Mouse (Mus musculus) cerebellum, adult 8-10 months (tissue): ENCODE results near the gene Cdc42ep5.

ENCODE experiments used
- DNase-seq: peaks from one replicate; pipeline ENCODE4 v3.0.0; 2022

The Cdc42ep5 gene

GRCm38 (mm10) chr7:4145552-4146190 is 19.0 kb downstream of the Cdc42ep5 start:
- DNase-seq = peak; percentile 60

GRCm38 (mm10) chr7:4144766-4145551 is 19.7 kb downstream of the Cdc42ep5 start:
- peak; percentile 20 for DNase-seq

- DNase-seq = peak; percentile 14
These were observed 20.6 kb downstream of the Cdc42ep5 start for GRCm38 (mm10) chr7:4144046-4144445.

GRCm38 (mm10) chr7:4143506-4143905 is 21.2 kb downstream of the Cdc42ep5 start:
- DNase-seq = no peak

- peak; percentile 31 for DNase-seq
These were observed 21.7 kb downstream of the Cdc42ep5 start for GRCm38 (mm10) chr7:4142796-4143445.

GRCm38 (mm10) chr7:4141648-4142325 is 22.9 kb downstream of the Cdc42ep5 start:
- DNase-seq = peak; percentile 11

- peak; percentile 14 for DNase-seq
These were observed 25.3 kb downstream of the Cdc42ep5 start for GRCm38 (mm10) chr7:4139391-4139790.

GRCm38 (mm10) chr7:4138671-4139070 is 26.0 kb downstream of the Cdc42ep5 start:
- peak; percentile 23 for DNase-seq

- no peak for DNase-seq
These were observed 26.5 kb downstream of the Cdc42ep5 start for GRCm38 (mm10) chr7:4138181-4138580.

- no peak for DNase-seq
These were observed 26.9 kb downstream of the Cdc42ep5 start for GRCm38 (mm10) chr7:4137746-4138145.

- DNase-seq = peak; percentile 99
These were observed 27.7 kb downstream of the Cdc42ep5 start, which contains the start of gene Leng8 for GRCm38 (mm10) chr7:4136771-4137531. TSS of gene Leng8 (plus strand) at chr7:4137039.

- no peak for DNase-seq
These were observed 28.3 kb downstream of the Cdc42ep5 start for GRCm38 (mm10) chr7:4136404-4136770.

GRCm38 (mm10) chr7:4134911-4135310 is 29.7 kb downstream of the Cdc42ep5 start:
- no peak for DNase-seq

- DNase-seq = peak; percentile 16
These were observed 31.7 kb downstream of the Cdc42ep5 start for GRCm38 (mm10) chr7:4132998-4133397.

GRCm38 (mm10) chr7:4132581-4132980 is 32.1 kb downstream of the Cdc42ep5 start:
- no peak for DNase-seq

GRCm38 (mm10) chr7:4131964-4132363 is 32.7 kb downstream of the Cdc42ep5 start:
- peak; percentile 20 for DNase-seq

- DNase-seq = peak; percentile 83
These were observed 33.8 kb downstream of the Cdc42ep5 start for GRCm38 (mm10) chr7:4130686-4131452.

GRCm38 (mm10) chr7:4128860-4129259 is 35.8 kb downstream of the Cdc42ep5 start:
- DNase-seq = no peak

- DNase-seq = no peak
These were observed 36.8 kb downstream of the Cdc42ep5 start for GRCm38 (mm10) chr7:4127894-4128293.

GRCm38 (mm10) chr7:4126992-4127785 is 37.5 kb downstream of the Cdc42ep5 start:
- DNase-seq = peak; percentile 13

- peak; percentile 16 for DNase-seq
These were observed 39.4 kb downstream of the Cdc42ep5 start for GRCm38 (mm10) chr7:4125306-4125705.
